Mouse (Mus musculus) embryonic facial prominence, embryonic 10.5 days (tissue): ENCODE results near the gene Prr18. TPM values are rescaled to one million over a fixed set of nuclear protein-coding genes. Genes with fewer than 3 reads are reported as not detected.
A peak's percentile ranks its signal among the peaks of the same experiment; 100 is the strongest.

Experiments used
- DNase-seq: peaks from one replicate; pipeline ENCODE4 v3.0.0-alpha.2; 2017; ENCODE audit warnings: low spot score
- H3K27ac ChIP-seq: fragments of 300-500 bp; sonication (generic); replicated peaks from 2 replicates; pipeline ENCODE4 v1.5.1; 2016; ENCODE audit warnings: mild to moderate bottlenecking
- H3K27me3 ChIP-seq: fragments of 300-500 bp; sonication (generic); replicated peaks from 2 replicates; pipeline ENCODE4 v1.6.1; 2016; ENCODE audit warnings: low read depth, mild to moderate bottlenecking; ENCODE audit not compliant: poor library complexity, severe bottlenecking
- H3K36me3 ChIP-seq: fragments of 300-500 bp; sonication (generic); replicated peaks from 2 replicates; pipeline ENCODE4 v1.6.1; 2016; ENCODE audit warnings: mild to moderate bottlenecking, moderate library complexity
- H3K4me1 ChIP-seq: fragments of 300-500 bp; sonication (generic); 2 replicates; pipeline ENCODE4 v1.6.1; 2016
- H3K4me3 ChIP-seq: fragments of 300-500 bp; sonication (generic); 2 replicates; pipeline ENCODE4 v1.5.1; 2016; ENCODE audit warnings: mild to moderate bottlenecking, moderate library complexity
- H3K9me3 ChIP-seq: fragments of 300-500 bp; sonication (generic); 2 replicates; pipeline ENCODE4 v1.6.1; 2016; ENCODE audit warnings: mild to moderate bottlenecking
- WGBS: fragments of 180-500 bp; shearing (Covaris S2); methylation state at CpG from one replicate; pipeline ENCODE4 v1.1.7; 2016; 5-methylcytosine and 5-hydroxymethylcytosine counted together
- polyA plus RNA-seq: library from polyadenylated mRNA; unstranded; fragments of >200 nt; fragmentation: Nextera tagmentation; extraction: Ambion mirVana; gene quantifications from 2 replicates; pipeline ENCODE4 v1.2.1, GENCODE M21; 2016

The Prr18 gene
- polyA plus RNA-seq, 1 experiment from 2014 or later = 0.32 TPM

- Histone ChIP-seq H3K27me3 (0 out of 2 replicates have a peak, but pooled peaks cover 2% of the 10 kb centered on the region), H3K27ac (peak overlapping the region; percentile 92), H3K9me3 (no peaks in the 10 kb centered on the region), H3K4me1 (peaks cover 72% of the 10 kb centered on the region), H3K36me3 (no peaks in the 10 kb centered on the region), H3K4me3 (peak overlapping the region; percentile 54)
- 0% methylated on average over 7 of the region's 7 CpGs for WGBS
- DNase-seq = peak; percentile 92
Observed at GRCm38 (mm10) chr17:8371834-8372233, 34.6 kb downstream of the Prr18 start.

GRCm38 (mm10) chr17:8372286-8373046 lies 35.2 kb downstream of the Prr18 start:
- H3K4me1 ChIP-seq = peaks cover 67% of the 10 kb centered on the region
- WGBS = 3% methylated on average over 18 of the region's 18 CpGs

GRCm38 (mm10) chr17:8377298-8377697 lies 40.0 kb downstream of the Prr18 start:
- Histone ChIP-seq H3K27me3 (no peaks in the 10 kb centered on the region), H3K9me3 (no peaks in the 10 kb centered on the region), H3K4me1 (peaks cover 34% of the 10 kb centered on the region), H3K27ac (no peak overlapping the region), H3K36me3 (no peaks in the 10 kb centered on the region), H3K4me3 (no peak overlapping the region)
- WGBS = 61% methylated on average over 5 of the region's 5 CpGs
- DNase-seq = no peak

More at GRCm38 (mm10) chr17:8372286-8373046, 35.2 kb downstream of the Prr18 start:
- no peaks in the 10 kb centered on the region for H3K36me3 ChIP-seq
- peak overlapping the region; percentile 54 for H3K4me3 ChIP-seq
- H3K27me3 ChIP-seq = no peaks in the 10 kb centered on the region
- H3K27ac ChIP-seq = peak overlapping the region; percentile 92
- no peaks in the 10 kb centered on the region for H3K9me3 ChIP-seq
- peak; percentile 86 for DNase-seq

GRCm38 (mm10) chr17:8385441-8385840 lies 48.2 kb downstream of the Prr18 start:
- DNase-seq = no peak
- 96% methylated on average over 2 of the region's 2 CpGs for WGBS

GRCm38 (mm10) chr17:8388463-8388862 lies 51.2 kb downstream of the Prr18 start:
- Histone ChIP-seq H3K9me3 (no peaks in the 10 kb centered on the region), H3K27ac (no peak overlapping the region), H3K36me3 (no peaks in the 10 kb centered on the region), H3K4me3 (peak overlapping the region; percentile 42; the same call in 1 of the 2 replicates), H3K27me3 (peaks cover 57% of the 10 kb centered on the region), H3K4me1 (peaks cover 12% of the 10 kb centered on the region)
- DNase-seq = peak; percentile 69
- 4% methylated on average over 13 of the region's 13 CpGs for WGBS

More at GRCm38 (mm10) chr17:8385441-8385840, 48.2 kb downstream of the Prr18 start:
- Histone ChIP-seq H3K4me1 (peaks cover 10% of the 10 kb centered on the region), H3K27ac (no peak overlapping the region), H3K4me3 (no peak overlapping the region), H3K9me3 (no peaks in the 10 kb centered on the region), H3K36me3 (no peaks in the 10 kb centered on the region), H3K27me3 (peaks cover 38% of the 10 kb centered on the region)

- Histone ChIP-seq H3K27me3 (peaks cover 57% of the 10 kb centered on the region), H3K4me3 (peak overlapping the region; percentile 42), H3K4me1 (peaks cover 12% of the 10 kb centered on the region), H3K27ac (no peak overlapping the region), H3K9me3 (no peaks in the 10 kb centered on the region), H3K36me3 (no peaks in the 10 kb centered on the region)
- DNase-seq = peak; percentile 29
- WGBS = under 1% methylated on average over 28 of the region's 28 CpGs
Observed at GRCm38 (mm10) chr17:8388990-8389789, 51.9 kb downstream of the Prr18 start.

- peaks cover 57% of the 10 kb centered on the region for H3K27me3 ChIP-seq
- no peaks in the 10 kb centered on the region for H3K36me3 ChIP-seq
- no peak for DNase-seq
- H3K4me3 ChIP-seq = 0 out of 2 replicates have a peak overlapping the region, but pooled peaks have one; percentile 42
- H3K9me3 ChIP-seq = no peaks in the 10 kb centered on the region
- peaks cover 12% of the 10 kb centered on the region for H3K4me1 ChIP-seq
- 7% methylated on average over 10 of the region's 10 CpGs for WGBS
- H3K27ac ChIP-seq = no peak overlapping the region
Observed at GRCm38 (mm10) chr17:8389790-8390095, 52.5 kb downstream of the Prr18 start.

- no peak for DNase-seq
- 59% methylated on average over 4 of the region's 4 CpGs for WGBS
- Histone ChIP-seq H3K36me3 (no peaks in the 10 kb centered on the region), H3K4me3 (no peak overlapping the region), H3K4me1 (peaks cover 12% of the 10 kb centered on the region), H3K27me3 (peaks cover 57% of the 10 kb centered on the region), H3K9me3 (no peaks in the 10 kb centered on the region), H3K27ac (no peak overlapping the region)
Observed at GRCm38 (mm10) chr17:8390487-8390886, 53.2 kb downstream of the Prr18 start.

Other genes starting within 250 kb of the Prr18 start
- 0.33 TPM in 1 of 2 replicates, not detected in the other for gene Gm49673, start 189.7 kb upstream of the Prr18 start, polyA plus RNA-seq
- 15.5 and 16.0 TPM in 2 replicates for gene Rnaset2a, start 189.4 kb upstream of the Prr18 start, polyA plus RNA-seq
- 54.9 and 58.7 TPM in 2 replicates for gene Fgfr1op, start 172.0 kb upstream of the Prr18 start, polyA plus RNA-seq
- not detected in 2 replicates for gene Ccr6, start 101.4 kb upstream of the Prr18 start, polyA plus RNA-seq
- 70.1 and 82.5 TPM in 2 replicates for gene Mpc1, start 54.6 kb upstream of the Prr18 start, polyA plus RNA-seq
- 60.7 and 63.5 TPM in 2 replicates for gene Sft2d1, start 26.4 kb upstream of the Prr18 start, polyA plus RNA-seq
- gene T2, start 18.5 kb downstream of the Prr18 start, polyA plus RNA-seq = 0.35 and 0.87 TPM in 2 replicates
- gene T, start 97.0 kb downstream of the Prr18 start, polyA plus RNA-seq = 0.39 and 0.59 TPM in 2 replicates
- gene Pde10a, start 187.9 kb downstream of the Prr18 start, polyA plus RNA-seq = 2.2 and 3.0 TPM in 2 replicates
- gene Gm17087, start 229.5 kb downstream of the Prr18 start, polyA plus RNA-seq = not detected in 2 replicates